16 mouse cellular contexts compared by ENCODE assay signal in the genomic region with DNA sequence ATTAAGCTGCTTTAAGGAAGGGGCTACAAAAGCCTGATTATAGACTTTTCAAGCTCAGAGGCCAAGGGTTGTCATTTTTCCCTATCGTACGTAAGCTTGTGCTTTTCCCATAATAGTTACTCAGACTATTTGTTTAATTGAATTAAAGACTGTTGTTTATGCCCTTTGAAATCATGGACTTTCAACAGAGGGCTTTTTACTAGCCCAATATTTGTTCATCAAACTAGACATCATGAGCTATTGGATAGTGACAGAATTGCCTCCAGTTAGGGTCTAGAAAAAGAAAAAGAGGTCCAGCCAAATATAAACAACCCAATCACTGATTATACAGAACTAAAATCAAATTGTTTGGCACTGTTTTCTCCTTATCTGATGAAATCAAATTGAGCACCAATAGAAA.
"Had no signal": no experiment of that assay in that cellular context is flagged by ENCODE, and none has a peak within 500 bp of the region (broad histone marks: within the 10 kb centered on the region; RNA-seq: fewer than 3 reads in every experiment).

No protein-coding gene starts in this region.

- H3K27ac ChIP-seq: liver, embryonic 15.5 days; midbrain, embryonic 10.5 days; midbrain, embryonic 12.5 days; neural tube, embryonic 13.5 days; neural tube, embryonic 15.5 days had no signal

- H3K4me1 ChIP-seq: midbrain, embryonic 10.5 days; neural tube, embryonic 13.5 days; neural tube, embryonic 15.5 days had no signal

- H3K36me3 ChIP-seq: liver, embryonic 15.5 days; midbrain, embryonic 10.5 days; midbrain, embryonic 12.5 days; neural tube, embryonic 13.5 days; neural tube, embryonic 15.5 days had no signal

- H3K27me3 ChIP-seq: liver, embryonic 15.5 days; midbrain, embryonic 12.5 days; neural tube, embryonic 13.5 days; neural tube, embryonic 15.5 days had no signal

- H3K9ac ChIP-seq: liver, embryonic 15.5 days; midbrain, embryonic 12.5 days; neural tube, embryonic 13.5 days; neural tube, embryonic 15.5 days had no signal

- ATAC-seq: midbrain, embryonic 16.5 days had no signal

- H3K4me3 ChIP-seq: liver, embryonic 15.5 days; midbrain, embryonic 10.5 days; midbrain, embryonic 12.5 days; myocyte; neural tube, embryonic 13.5 days; neural tube, embryonic 15.5 days had no signal

- H3K4me2 ChIP-seq: liver, embryonic 15.5 days; midbrain, embryonic 12.5 days; neural tube, embryonic 13.5 days; neural tube, embryonic 15.5 days had no signal

- DNase-seq: lung, postnatal 4 days; midbrain, embryonic 14.5 days; right cerebral cortex, adult 18-20 months; right cerebral cortex, postnatal 25 days; right cerebral cortex, postnatal 4 days; spleen, adult 18-20 months; thymus, adult 18-20 months; thymus, postnatal 14 days; thymus, postnatal 36 days had no signal

- H3K9me3 ChIP-seq: liver, embryonic 15.5 days; midbrain, embryonic 10.5 days; midbrain, embryonic 12.5 days; neural tube, embryonic 13.5 days; neural tube, embryonic 15.5 days had no signal
